Mouse (Mus musculus) cortical plate, adult 2 months (tissue): Measurements from ENCODE around the gene Fbxo36.

Experiments used
- CTCF ChIP-seq: fragments of 200-500 bp; IDR thresholded peaks from 2 replicates; pipeline ENCODE4 v1.5.1; 2011; ENCODE audit warnings: mild to moderate bottlenecking, control low read depth, low read length; ENCODE audit not compliant: insufficient read depth; ENCODE audit errors: extremely low read depth
- POLR2A ChIP-seq: fragments of 200-500 bp; IDR thresholded peaks from 2 replicates; pipeline ENCODE4 v1.6.1; 2011; ENCODE audit warnings: mild to moderate bottlenecking, low read length, control low read depth; ENCODE audit not compliant: insufficient read depth; ENCODE audit errors: extremely low read depth

DNA sequence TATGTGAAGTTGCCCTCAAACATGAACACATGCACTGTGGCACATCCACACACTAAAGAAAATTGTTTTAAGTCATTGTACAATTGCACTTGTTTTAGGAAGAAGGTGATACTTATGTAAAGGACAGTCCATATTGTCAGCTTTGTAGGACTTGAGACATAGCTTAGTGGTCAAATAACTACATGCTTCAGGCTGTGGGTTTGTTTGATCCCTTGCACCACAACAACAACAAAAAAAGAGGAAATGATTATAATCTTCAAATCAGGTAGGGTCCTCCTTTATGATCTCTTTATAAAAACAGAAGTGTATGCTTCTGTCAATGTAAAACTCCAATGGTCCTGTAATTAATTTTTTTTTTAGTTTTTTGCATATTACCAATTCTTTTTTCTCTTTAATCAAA is 40.5 kb upstream of the Fbxo36 start:
- TF ChIP-seq CTCF (no peak), POLR2A (no peak)
